Mouse (Mus musculus): ENCODE measurements around the gene Kcnk6.

DNA sequence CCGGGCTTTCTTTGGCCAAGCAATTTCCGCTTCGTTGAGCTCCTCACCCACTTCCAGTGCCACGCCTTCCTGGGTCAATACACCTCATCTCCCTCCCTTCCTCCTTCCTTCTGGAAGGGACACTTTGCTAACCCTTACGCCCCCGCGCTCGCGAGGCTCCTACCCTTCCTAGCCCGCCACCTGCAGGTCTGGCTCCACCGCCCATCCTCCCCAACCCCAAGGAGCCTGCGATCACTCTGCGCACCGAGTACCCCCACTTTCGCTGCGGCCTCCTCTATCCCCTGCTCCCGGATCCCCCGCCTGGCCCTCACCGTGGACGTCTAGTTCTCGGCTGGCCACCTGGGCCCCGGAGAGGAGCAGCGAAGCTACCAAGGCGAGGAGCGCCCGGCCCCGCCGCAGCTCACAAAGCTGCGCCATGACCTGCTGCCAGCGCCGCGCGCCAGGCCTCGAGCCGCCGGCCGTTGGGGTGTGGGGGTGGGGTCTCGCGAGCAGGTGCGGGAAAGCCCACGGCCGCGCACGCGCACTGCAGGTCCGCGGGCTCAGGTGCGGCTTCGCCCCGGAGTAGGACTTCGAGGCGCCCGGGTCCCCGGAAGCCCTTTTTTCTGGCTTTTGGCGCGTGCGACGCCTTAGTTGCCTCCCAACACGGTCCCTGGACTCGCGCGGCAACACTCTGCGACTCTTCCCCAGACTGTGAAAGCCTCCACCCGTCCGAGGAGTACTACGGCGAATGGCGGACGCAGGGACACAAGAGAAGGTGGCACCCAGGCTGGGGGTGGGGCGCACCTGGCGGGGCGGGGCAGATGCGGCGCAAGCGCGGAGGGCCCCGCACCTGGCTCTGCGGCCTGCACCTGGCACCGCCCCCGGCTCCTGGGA is 49.1 kb upstream of the Kcnk6 start, which contains the start of gene Spint2:
- TF ChIP-seq CTCF (IDR thresholded peaks at IDR 0.05; ENCODE audit: extremely low read depth, insufficient read depth, insufficient read length, insufficient replicate concordance), result no peak
- no peak for TF ChIP-seq POLR2A (IDR thresholded peaks at IDR 0.05; ENCODE audit: low read depth, low read length)

Measured in spleen, adult 2 months (tissue).